Mouse (Mus musculus): ENCODE data around the gene 1600002K03Rik.

GRCm38 (mm10) chr10:80200485-80200884 is 27.7 kb downstream of the 1600002K03Rik start:
- TF ChIP-seq TAL1 (IDR thresholded peaks at IDR 0.05; ENCODE audit: low read length), result no peak
- TF ChIP-seq GATA1 (IDR thresholded peaks at IDR 0.05; ENCODE audit: low read length), result no peak
